Mouse (Mus musculus) stomach, embryonic 16.5 days (tissue): Measurements from ENCODE around the gene Scgb3a1. TPM values are rescaled to one million over a fixed set of nuclear protein-coding genes. Genes with fewer than 3 reads are reported as not detected.

Experiments
- ATAC-seq: fragments of 200-750 bp; cut with Nextera tagmentation; 2 replicates; pipeline ENCODE4 v1.8.0; 2017; ENCODE audit warnings: moderate number of reproducible peaks, moderate TSS enrichment; ENCODE audit not compliant: insufficient read depth, low FRiP score
- H3K27ac ChIP-seq: fragments of 300-500 bp; sonication (generic); 2 replicates; pipeline ENCODE4 v1.5.1; 2014; ENCODE audit warnings: low read length
- H3K27me3 ChIP-seq: fragments of 300-500 bp; sonication (generic); 2 replicates; pipeline ENCODE4 v1.6.1; 2014; ENCODE audit warnings: low read length, control low read depth, mixed read lengths; ENCODE audit not compliant: control insufficient read depth, insufficient read depth
- H3K36me3 ChIP-seq: fragments of 300-500 bp; sonication (generic); 2 replicates; pipeline ENCODE4 v1.6.1; 2014; ENCODE audit warnings: low read length; ENCODE audit not compliant: control insufficient read depth, insufficient read depth
- H3K4me1 ChIP-seq: fragments of 300-500 bp; sonication (generic); 2 replicates; pipeline ENCODE4 v1.6.1; 2014; ENCODE audit warnings: low read length, control low read depth, mixed read lengths; ENCODE audit not compliant: control insufficient read depth, insufficient read depth
- H3K4me2 ChIP-seq: fragments of 300-500 bp; sonication (generic); 2 replicates; pipeline ENCODE4 v1.6.1; 2014; ENCODE audit warnings: low read depth, low read length, mixed read lengths
- H3K4me3 ChIP-seq: fragments of 300-500 bp; sonication (generic); replicated peaks from 2 replicates; pipeline ENCODE4 v1.5.1; 2014; ENCODE audit warnings: mild to moderate bottlenecking, low read length
- H3K9ac ChIP-seq: fragments of 300-500 bp; sonication (generic); 2 replicates; pipeline ENCODE4 v1.6.1; 2014; ENCODE audit warnings: low read length
- H3K9me3 ChIP-seq: fragments of 300-500 bp; sonication (generic); replicated peaks from 2 replicates; pipeline ENCODE4 v1.6.1; 2016; ENCODE audit warnings: low read length, control low read depth; ENCODE audit not compliant: control insufficient read depth
- WGBS: fragments of 180-500 bp; shearing (Covaris S2); extraction: QIAGEN DNeasy Blood & Tissue Kit; methylation state at CpG from one replicate; pipeline ENCODE4 v1.1.7; 2014; 5-methylcytosine and 5-hydroxymethylcytosine counted together
- polyA plus RNA-seq: library from polyadenylated mRNA; unstranded; fragments of >200 nt; fragmentation: Nextera tagmentation; extraction: Ambion mirVana; gene quantifications from 2 replicates; pipeline ENCODE4 v1.2.1, GENCODE M21; 2015

The Scgb3a1 gene
- not detected in 2 replicates for polyA plus RNA-seq

- H3K4me1 ChIP-seq: no peaks in the 10 kb centered on the region
- no peak within 1 kb of the TSS for H3K4me3 ChIP-seq
- no peaks in the 10 kb centered on the region for H3K36me3 ChIP-seq
- 65% methylated on average over 5 of the region's 5 CpGs for WGBS
- no peaks in the 10 kb centered on the region for H3K9me3 ChIP-seq
- no peak within 1 kb of the TSS for H3K27ac ChIP-seq
- H3K9ac ChIP-seq: no peak within 1 kb of the TSS
- H3K27me3 ChIP-seq: no peaks in the 10 kb centered on the region
- no peak within 1 kb of the TSS for H3K4me2 ChIP-seq
- peak; percentile 50; the same call in 1 of the 2 replicates for ATAC-seq
These were observed at the start of gene Scgb3a1 for GRCm38 (mm10) chr11:49663310-49663709. TSS of gene Scgb3a1 (plus strand) at chr11:49663610.

GRCm38 (mm10) chr11:49615856-49616725, 47.3 kb upstream of the Scgb3a1 start:
- 87% methylated on average over 10 of the region's 10 CpGs for WGBS
- no peak overlapping the region for H3K4me3 ChIP-seq
- no peaks in the 10 kb centered on the region for H3K27me3 ChIP-seq
- H3K9ac ChIP-seq: no peak overlapping the region
- H3K36me3 ChIP-seq: no peaks in the 10 kb centered on the region
- H3K9me3 ChIP-seq: no peaks in the 10 kb centered on the region
- H3K4me2 ChIP-seq: no peak overlapping the region
- no peak overlapping the region for H3K27ac ChIP-seq
- no peak for ATAC-seq
- H3K4me1 ChIP-seq: no peaks in the 10 kb centered on the region

GRCm38 (mm10) chr11:49618476-49618875, 44.9 kb upstream of the Scgb3a1 start:
- 68% methylated on average over 8 of the region's 8 CpGs for WGBS
- H3K4me1 ChIP-seq: no peaks in the 10 kb centered on the region
- no peak overlapping the region for H3K4me2 ChIP-seq
- H3K9me3 ChIP-seq: no peaks in the 10 kb centered on the region
- H3K36me3 ChIP-seq: no peaks in the 10 kb centered on the region
- no peaks in the 10 kb centered on the region for H3K27me3 ChIP-seq
- H3K27ac ChIP-seq: no peak overlapping the region
- H3K9ac ChIP-seq: no peak overlapping the region
- H3K4me3 ChIP-seq: no peak overlapping the region
- ATAC-seq: no peak

- 70% methylated on average over 5 of the region's 5 CpGs for WGBS
- H3K27ac ChIP-seq: no peak overlapping the region
- no peak overlapping the region for H3K4me2 ChIP-seq
- H3K4me1 ChIP-seq: no peaks in the 10 kb centered on the region
- no peak overlapping the region for H3K4me3 ChIP-seq
- no peaks in the 10 kb centered on the region for H3K27me3 ChIP-seq
- H3K36me3 ChIP-seq: no peaks in the 10 kb centered on the region
- no peak overlapping the region for H3K9ac ChIP-seq
- no peak for ATAC-seq
- no peaks in the 10 kb centered on the region for H3K9me3 ChIP-seq
These were observed 41.5 kb upstream of the Scgb3a1 start for GRCm38 (mm10) chr11:49621953-49622352.

- H3K36me3 ChIP-seq: no peaks in the 10 kb centered on the region
- no peak overlapping the region for H3K4me2 ChIP-seq
- no peak overlapping the region for H3K27ac ChIP-seq
- no peak overlapping the region for H3K9ac ChIP-seq
- 75% methylated on average over 3 of the region's 3 CpGs for WGBS
- H3K27me3 ChIP-seq: no peaks in the 10 kb centered on the region
- H3K9me3 ChIP-seq: no peaks in the 10 kb centered on the region
- H3K4me3 ChIP-seq: no peak overlapping the region
- no peak for ATAC-seq
- no peaks in the 10 kb centered on the region for H3K4me1 ChIP-seq
These were observed 39.3 kb upstream of the Scgb3a1 start for GRCm38 (mm10) chr11:49624156-49624555.

- H3K27me3 ChIP-seq: no peaks in the 10 kb centered on the region
- no peak overlapping the region for H3K9ac ChIP-seq
- H3K27ac ChIP-seq: no peak overlapping the region
- no peak overlapping the region for H3K4me3 ChIP-seq
- H3K4me1 ChIP-seq: no peaks in the 10 kb centered on the region
- no peak overlapping the region for H3K4me2 ChIP-seq
- H3K36me3 ChIP-seq: no peaks in the 10 kb centered on the region
- ATAC-seq: no peak
- WGBS: 62% methylated on average over 15 of the region's 15 CpGs
- no peaks in the 10 kb centered on the region for H3K9me3 ChIP-seq
These were observed 37.5 kb upstream of the Scgb3a1 start for GRCm38 (mm10) chr11:49625863-49626262.

GRCm38 (mm10) chr11:49626748-49627147, 36.7 kb upstream of the Scgb3a1 start:
- no peak for ATAC-seq
- Histone ChIP-seq H3K9ac (no peak overlapping the region), H3K27ac (no peak overlapping the region), H3K4me2 (no peak overlapping the region), H3K27me3 (no peaks in the 10 kb centered on the region), H3K9me3 (no peaks in the 10 kb centered on the region), H3K36me3 (no peaks in the 10 kb centered on the region), H3K4me3 (no peak overlapping the region), H3K4me1 (no peaks in the 10 kb centered on the region)
- 73% methylated on average over 8 of the region's 8 CpGs for WGBS

GRCm38 (mm10) chr11:49631154-49631553, 32.3 kb upstream of the Scgb3a1 start:
- Histone ChIP-seq H3K4me3 (no peak overlapping the region), H3K9ac (no peak overlapping the region), H3K9me3 (no peaks in the 10 kb centered on the region), H3K4me2 (no peak overlapping the region), H3K27ac (no peak overlapping the region), H3K27me3 (peaks cover 22% of the 10 kb centered on the region), H3K4me1 (0 out of 2 replicates have a peak, but pooled peaks cover 2% of the 10 kb centered on the region), H3K36me3 (no peaks in the 10 kb centered on the region)
- ATAC-seq: no peak
- WGBS: 36% methylated on average over 3 of the region's 3 CpGs

GRCm38 (mm10) chr11:49632256-49632655, 31.2 kb upstream of the Scgb3a1 start:
- H3K4me3 ChIP-seq: no peak overlapping the region
- peaks cover 30% of the 10 kb centered on the region for H3K27me3 ChIP-seq
- WGBS: 68% methylated on average over 2 of the region's 2 CpGs
- H3K4me1 ChIP-seq: 0 out of 2 replicates have a peak, but pooled peaks cover 2% of the 10 kb centered on the region
- H3K4me2 ChIP-seq: no peak overlapping the region
- ATAC-seq: no peak
- H3K36me3 ChIP-seq: no peaks in the 10 kb centered on the region
- H3K27ac ChIP-seq: no peak overlapping the region
- H3K9me3 ChIP-seq: no peaks in the 10 kb centered on the region
- H3K9ac ChIP-seq: no peak overlapping the region
